Mouse (Mus musculus): ENCODE data around the gene Atf7.

Gene Atf7

DNA sequence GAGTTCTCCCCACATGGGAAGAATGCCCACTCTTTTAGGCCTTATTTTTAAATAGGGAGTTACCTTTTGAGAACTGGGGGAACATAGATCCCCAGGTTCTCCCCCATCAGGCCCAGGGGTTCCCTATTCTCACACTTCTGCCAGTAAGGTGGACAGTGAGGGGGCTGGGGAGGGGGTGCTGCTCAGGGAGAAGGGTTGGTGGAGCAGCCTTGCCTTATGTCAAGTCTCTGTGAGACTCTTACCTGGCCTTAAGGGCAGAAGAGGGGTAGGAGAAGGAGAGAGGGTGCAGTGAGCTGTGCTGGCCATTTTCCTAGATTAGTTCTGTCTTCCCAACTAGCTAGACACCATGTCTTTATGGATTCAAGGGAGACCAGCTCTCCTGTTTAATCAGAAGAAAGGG lies 112.8 kb downstream of the Atf7 start:
- peaks cover 67% of the 10 kb centered on the region for H3K4me1 ChIP-seq (replicated peaks; ENCODE audit: low read depth, low read length)
- TF ChIP-seq NANOG (IDR thresholded peaks at IDR 0.05; ENCODE audit: borderline replicate concordance, low read length), result no peak
- no peak for TF ChIP-seq POU5F1 (IDR thresholded peaks at IDR 0.05; ENCODE audit: borderline replicate concordance, low read length)
- H3K4me3 ChIP-seq (replicated peaks; ENCODE audit: low read length), result no peak overlapping the region
- H3K36me3 ChIP-seq (ENCODE audit: insufficient read depth, low read length), result peaks cover 15% of the 10 kb centered on the region
- no peaks in the 10 kb centered on the region for H3K9me3 ChIP-seq (ENCODE audit: low read length)
- no peaks in the 10 kb centered on the region for H3K27me3 ChIP-seq (ENCODE audit: insufficient read depth, low read length)

DNA sequence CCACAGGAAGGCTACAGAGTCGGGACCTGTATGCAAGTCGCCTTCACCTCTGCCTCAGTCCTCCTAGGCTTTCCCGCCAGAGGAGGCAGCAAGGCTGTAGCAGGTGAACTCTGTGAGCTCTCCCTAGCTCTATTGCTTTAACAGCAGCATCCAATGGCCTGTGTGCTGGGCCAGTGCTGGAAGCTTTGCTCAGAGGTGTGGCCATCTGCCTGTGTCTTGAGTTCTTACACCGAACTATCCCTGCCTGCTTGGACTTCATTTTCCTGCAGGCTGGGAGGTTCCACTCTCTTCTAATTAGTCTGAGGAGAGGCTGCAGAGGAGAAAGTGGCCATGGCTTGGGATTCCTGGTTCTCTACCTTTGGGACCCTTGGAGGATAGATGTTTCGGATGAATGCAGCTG lies 113.3 kb downstream of the Atf7 start:
- peak overlapping the region; percentile 32 for H3K4me3 ChIP-seq (replicated peaks; ENCODE audit: low read length)
- peaks cover 18% of the 10 kb centered on the region for H3K36me3 ChIP-seq (ENCODE audit: insufficient read depth, low read length)
- no peaks in the 10 kb centered on the region for H3K9me3 ChIP-seq (ENCODE audit: low read length)
- H3K27me3 ChIP-seq (ENCODE audit: insufficient read depth, low read length), result no peaks in the 10 kb centered on the region
- no peak for TF ChIP-seq CTCF (conservative IDR thresholded peaks at IDR 0.05; ENCODE audit: low read length)
- no peak for TF ChIP-seq NANOG (IDR thresholded peaks at IDR 0.05; ENCODE audit: borderline replicate concordance, low read length)
- TF ChIP-seq POU5F1 (IDR thresholded peaks at IDR 0.05; ENCODE audit: borderline replicate concordance, low read length), result no peak
- peaks cover 67% of the 10 kb centered on the region for H3K4me1 ChIP-seq (replicated peaks; ENCODE audit: low read depth, low read length)

DNA sequence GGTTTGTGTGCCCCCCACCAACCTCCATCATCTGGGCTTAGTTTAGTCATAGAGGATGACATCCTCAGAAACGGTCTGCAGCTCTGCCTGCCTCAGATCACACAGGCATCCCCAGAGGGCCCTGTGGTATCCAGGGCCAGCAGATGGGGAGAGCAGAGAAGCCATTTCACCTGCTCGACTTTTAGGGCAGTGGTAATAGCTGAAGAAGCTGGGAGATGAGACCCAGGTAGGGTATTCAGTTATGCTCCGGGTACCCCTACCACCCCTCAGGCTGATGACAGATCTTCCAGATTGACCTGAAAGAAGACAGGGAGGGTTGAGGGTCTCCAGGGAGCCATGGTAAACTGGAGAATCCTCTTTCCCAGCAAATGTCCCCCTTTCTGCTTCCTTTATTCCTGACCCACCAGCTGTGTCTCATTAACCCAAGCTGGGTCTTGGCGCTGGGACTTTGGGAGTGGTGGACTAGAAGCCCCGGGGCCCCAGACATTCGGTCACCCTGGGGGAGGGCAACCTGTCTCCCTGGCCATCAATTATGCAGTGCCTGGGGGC lies 113.9 kb downstream of the Atf7 start:
- Histone ChIP-seq H3K4me3 (replicated peaks; ENCODE audit: low read length) (peak overlapping the region; percentile 90; the same call in 1 of the 2 replicates), H3K9me3 (ENCODE audit: low read length) (no peaks in the 10 kb centered on the region), H3K4me1 (replicated peaks; ENCODE audit: low read depth, low read length) (peaks cover 69% of the 10 kb centered on the region), H3K36me3 (ENCODE audit: insufficient read depth, low read length) (peaks cover 25% of the 10 kb centered on the region), H3K27me3 (ENCODE audit: insufficient read depth, low read length) (no peaks in the 10 kb centered on the region)
- TF ChIP-seq NANOG (IDR thresholded peaks at IDR 0.05; ENCODE audit: borderline replicate concordance, low read length) (no peak), CTCF (conservative IDR thresholded peaks at IDR 0.05; ENCODE audit: low read length) (no peak), POU5F1 (IDR thresholded peaks at IDR 0.05; ENCODE audit: borderline replicate concordance, low read length) (no peak)

GRCm38 (mm10) chr15:102510590-102511284 lies 114.5 kb downstream of the Atf7 start:
- H3K36me3 ChIP-seq (ENCODE audit: insufficient read depth, low read length), result peaks cover 31% of the 10 kb centered on the region
- H3K4me3 ChIP-seq (replicated peaks; ENCODE audit: low read length), result peak overlapping the region; percentile 90
- no peaks in the 10 kb centered on the region for H3K9me3 ChIP-seq (ENCODE audit: low read length)
- peaks cover 67% of the 10 kb centered on the region for H3K4me1 ChIP-seq (replicated peaks; ENCODE audit: low read depth, low read length)
- no peak for TF ChIP-seq CTCF (conservative IDR thresholded peaks at IDR 0.05; ENCODE audit: low read length)
- no peak for TF ChIP-seq NANOG (IDR thresholded peaks at IDR 0.05; ENCODE audit: borderline replicate concordance, low read length)
- no peak for TF ChIP-seq POU5F1 (IDR thresholded peaks at IDR 0.05; ENCODE audit: borderline replicate concordance, low read length)
- H3K27me3 ChIP-seq (ENCODE audit: insufficient read depth, low read length), result no peaks in the 10 kb centered on the region

GRCm38 (mm10) chr15:102510110-102510509 lies 115.2 kb downstream of the Atf7 start:
- Histone ChIP-seq H3K4me3 (replicated peaks; ENCODE audit: low read length) (peak overlapping the region; percentile 90), H3K9me3 (ENCODE audit: low read length) (no peaks in the 10 kb centered on the region), H3K4me1 (replicated peaks; ENCODE audit: low read depth, low read length) (peaks cover 67% of the 10 kb centered on the region), H3K36me3 (ENCODE audit: insufficient read depth, low read length) (peaks cover 37% of the 10 kb centered on the region), H3K27me3 (ENCODE audit: insufficient read depth, low read length) (no peaks in the 10 kb centered on the region)
- TF ChIP-seq NANOG (IDR thresholded peaks at IDR 0.05; ENCODE audit: borderline replicate concordance, low read length) (no peak), CTCF (conservative IDR thresholded peaks at IDR 0.05; ENCODE audit: low read length) (no peak), POU5F1 (IDR thresholded peaks at IDR 0.05; ENCODE audit: borderline replicate concordance, low read length) (no peak)

DNA sequence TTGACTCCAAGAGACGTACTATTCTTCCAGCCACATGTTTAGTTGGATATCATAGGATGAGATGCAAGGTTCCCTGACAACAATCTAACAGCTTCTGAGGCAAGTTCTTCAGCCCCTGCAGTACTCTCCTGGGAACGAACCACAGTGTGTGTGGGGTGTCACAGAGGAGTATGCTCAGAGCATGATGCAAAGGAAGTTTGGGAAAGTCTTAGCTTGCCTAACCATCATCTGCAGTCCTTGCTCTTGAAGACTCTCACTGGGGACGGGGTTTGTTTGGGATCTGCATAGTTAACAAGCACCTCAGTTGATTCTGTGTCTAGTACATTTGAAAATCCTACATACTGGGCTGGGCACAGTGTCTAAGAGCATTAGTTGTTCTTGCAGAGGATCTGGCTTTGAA lies 116.9 kb downstream of the Atf7 start:
- H3K27me3 ChIP-seq (ENCODE audit: insufficient read depth, low read length), result no peaks in the 10 kb centered on the region
- no peaks in the 10 kb centered on the region for H3K9me3 ChIP-seq (ENCODE audit: low read length)
- H3K36me3 ChIP-seq (ENCODE audit: insufficient read depth, low read length), result peaks cover 55% of the 10 kb centered on the region
- TF ChIP-seq NANOG (IDR thresholded peaks at IDR 0.05; ENCODE audit: borderline replicate concordance, low read length), result no peak
- TF ChIP-seq POU5F1 (IDR thresholded peaks at IDR 0.05; ENCODE audit: borderline replicate concordance, low read length), result no peak
- TF ChIP-seq CTCF (conservative IDR thresholded peaks at IDR 0.05; ENCODE audit: low read length), result no peak
- no peak overlapping the region for H3K4me3 ChIP-seq (replicated peaks; ENCODE audit: low read length)
- H3K4me1 ChIP-seq (replicated peaks; ENCODE audit: low read depth, low read length), result peaks cover 83% of the 10 kb centered on the region

GRCm38 (mm10) chr15:102507561-102507960 lies 117.7 kb downstream of the Atf7 start:
- peaks cover 63% of the 10 kb centered on the region for H3K36me3 ChIP-seq (ENCODE audit: insufficient read depth, low read length)
- no peaks in the 10 kb centered on the region for H3K9me3 ChIP-seq (ENCODE audit: low read length)
- H3K4me3 ChIP-seq (replicated peaks; ENCODE audit: low read length), result no peak overlapping the region
- TF ChIP-seq POU5F1 (IDR thresholded peaks at IDR 0.05; ENCODE audit: borderline replicate concordance, low read length) (no peak), CTCF (conservative IDR thresholded peaks at IDR 0.05; ENCODE audit: low read length) (no peak)
- H3K4me1 ChIP-seq (replicated peaks; ENCODE audit: low read depth, low read length), result peaks cover 85% of the 10 kb centered on the region
- H3K27me3 ChIP-seq (ENCODE audit: insufficient read depth, low read length), result no peaks in the 10 kb centered on the region

DNA sequence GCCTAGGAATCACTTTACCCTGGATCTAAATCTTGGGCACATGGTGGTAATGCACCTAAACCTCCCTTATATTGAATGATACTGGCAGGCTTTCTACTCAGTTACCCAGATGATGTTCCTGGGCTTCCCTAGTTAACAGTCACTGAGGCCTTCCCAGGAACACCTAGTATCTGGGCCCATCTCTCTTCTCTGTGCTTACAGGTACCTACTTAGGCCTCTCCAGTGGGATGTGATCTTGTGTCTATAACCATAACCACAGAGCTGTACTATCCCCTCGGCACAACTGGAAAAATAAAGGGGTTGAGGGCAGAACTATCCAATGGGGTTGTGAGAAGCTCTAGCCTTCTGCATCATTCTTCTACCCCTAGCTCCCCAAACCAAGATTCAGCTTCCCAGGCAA lies 118.4 kb downstream of the Atf7 start:
- H3K4me3 ChIP-seq (replicated peaks; ENCODE audit: low read length), result no peak overlapping the region
- H3K27me3 ChIP-seq (ENCODE audit: insufficient read depth, low read length), result no peaks in the 10 kb centered on the region
- TF ChIP-seq CTCF (conservative IDR thresholded peaks at IDR 0.05; ENCODE audit: low read length) (no peak), POU5F1 (IDR thresholded peaks at IDR 0.05; ENCODE audit: borderline replicate concordance, low read length) (no peak), NANOG (IDR thresholded peaks at IDR 0.05; ENCODE audit: borderline replicate concordance, low read length) (no peak)
- H3K4me1 ChIP-seq (replicated peaks; ENCODE audit: low read depth, low read length), result peaks cover 85% of the 10 kb centered on the region
- peaks cover 70% of the 10 kb centered on the region for H3K36me3 ChIP-seq (ENCODE audit: insufficient read depth, low read length)
- H3K9me3 ChIP-seq (ENCODE audit: low read length), result no peaks in the 10 kb centered on the region

DNA sequence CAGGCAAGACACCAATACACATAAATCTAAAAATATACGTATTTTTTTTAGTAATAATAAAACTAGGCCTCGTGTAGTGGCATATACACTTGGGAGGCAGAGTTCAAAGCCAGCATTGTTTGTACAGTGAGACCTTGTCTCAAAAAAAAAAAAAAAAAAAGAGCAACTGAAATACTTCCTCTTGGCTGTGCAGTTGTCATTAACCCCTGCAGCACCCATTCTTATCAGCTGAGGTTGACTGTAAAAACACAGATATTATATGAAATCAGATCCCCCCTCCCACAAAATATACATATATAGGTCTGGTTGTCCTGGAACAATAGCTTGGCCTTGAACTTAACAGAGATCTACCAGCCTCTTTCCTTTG lies 118.8 kb downstream of the Atf7 start:
- H3K36me3 ChIP-seq (ENCODE audit: insufficient read depth, low read length), result peaks cover 74% of the 10 kb centered on the region
- no peak overlapping the region for H3K4me3 ChIP-seq (replicated peaks; ENCODE audit: low read length)
- H3K27me3 ChIP-seq (ENCODE audit: insufficient read depth, low read length), result no peaks in the 10 kb centered on the region
- peaks cover 85% of the 10 kb centered on the region for H3K4me1 ChIP-seq (replicated peaks; ENCODE audit: low read depth, low read length)
- no peaks in the 10 kb centered on the region for H3K9me3 ChIP-seq (ENCODE audit: low read length)
- TF ChIP-seq NANOG (IDR thresholded peaks at IDR 0.05; ENCODE audit: borderline replicate concordance, low read length) (no peak), POU5F1 (IDR thresholded peaks at IDR 0.05; ENCODE audit: borderline replicate concordance, low read length) (no peak), CTCF (conservative IDR thresholded peaks at IDR 0.05; ENCODE audit: low read length) (no peak)

Data from E14TG2a.4 (cell line).